Mouse (Mus musculus) small intestine, adult 2 months (tissue): ENCODE measurements at regions not wholly inside any gene's neighbourhood (a gene's known extent, or its start where the extent isn't known, plus 50 kb on each side); places are given as distances from the start of the nearest gene placed in this dataset.

ENCODE experiments used
- H3K27ac ChIP-seq: fragments of 200-500 bp; 2 replicates; pipeline ENCODE4 v1.5.1; 2012; ENCODE audit warnings: low read depth, low read length, control low read depth, inconsistent platforms; ENCODE audit not compliant: insufficient read depth
- H3K27me3 ChIP-seq: fragments of 200-500 bp; 2 replicates; pipeline ENCODE4 v1.6.1; 2012; ENCODE audit warnings: mild to moderate bottlenecking, moderate library complexity, low read length, inconsistent platforms; ENCODE audit not compliant: control insufficient read depth, insufficient read depth
- H3K36me3 ChIP-seq: fragments of 200-500 bp; 2 replicates; pipeline ENCODE4 v1.6.1; 2012; ENCODE audit warnings: mild to moderate bottlenecking, low read length, control low read depth, inconsistent platforms; ENCODE audit not compliant: control insufficient read depth, insufficient read depth
- H3K4me1 ChIP-seq: fragments of 200-500 bp; 2 replicates; pipeline ENCODE4 v1.6.1; 2012; ENCODE audit warnings: low read length, inconsistent platforms, mixed read lengths; ENCODE audit not compliant: control insufficient read depth, insufficient read depth, insufficient read length
- H3K4me3 ChIP-seq: fragments of 200-500 bp; 2 replicates; pipeline ENCODE4 v1.5.1; 2012; ENCODE audit warnings: low read depth, mild to moderate bottlenecking, control low read depth, inconsistent platforms, low read length, moderate library complexity
- CTCF ChIP-seq: fragments of 200-500 bp; IDR thresholded peaks from 2 replicates; pipeline ENCODE4 v1.5.1; 2012; ENCODE audit warnings: low read depth, mild to moderate bottlenecking, control low read depth, inconsistent platforms, low read length, moderate library complexity, mixed read lengths; ENCODE audit not compliant: insufficient replicate concordance, insufficient read length; ENCODE audit errors: extremely low read depth
- POLR2A ChIP-seq: fragments of 200-500 bp; IDR thresholded peaks from 2 replicates; pipeline ENCODE4 v1.6.1; 2012; ENCODE audit warnings: low read depth, mild to moderate bottlenecking, control low read depth, inconsistent platforms, low read length, moderate library complexity
- WGBS: fragments of 180-500 bp; shearing (Covaris S2); methylation state at CpG from one replicate; pipeline ENCODE4 v1.1.7; 2018; 5-methylcytosine and 5-hydroxymethylcytosine counted together

- H3K27me3 ChIP-seq: no peaks in the 10 kb centered on the region
- H3K4me3 ChIP-seq: no peak overlapping the region
- WGBS: 72% methylated on average over 13 of the region's 13 CpGs
- TF ChIP-seq CTCF: no peak
- no peak for TF ChIP-seq POLR2A
- no peaks in the 10 kb centered on the region for H3K4me1 ChIP-seq
- no peaks in the 10 kb centered on the region for H3K36me3 ChIP-seq
- no peak overlapping the region for H3K27ac ChIP-seq
These were observed 87.0 kb downstream of the Cog6 start for GRCm38 (mm10) chr3:52929827-52930605.

- no peak overlapping the region for H3K4me3 ChIP-seq
- TF ChIP-seq POLR2A: no peak
- no peak for TF ChIP-seq CTCF
- H3K36me3 ChIP-seq: no peaks in the 10 kb centered on the region
- no peaks in the 10 kb centered on the region for H3K4me1 ChIP-seq
- H3K27ac ChIP-seq: no peak overlapping the region
- H3K27me3 ChIP-seq: no peaks in the 10 kb centered on the region
- WGBS: 77% methylated on average over 12 of the region's 12 CpGs
These were observed 89.6 kb downstream of the Cog6 start for GRCm38 (mm10) chr3:52927361-52927841.

- Histone ChIP-seq H3K36me3 (no peaks in the 10 kb centered on the region), H3K27ac (no peak overlapping the region), H3K4me1 (no peaks in the 10 kb centered on the region), H3K27me3 (no peaks in the 10 kb centered on the region), H3K4me3 (no peak overlapping the region)
- no peak for TF ChIP-seq POLR2A
- TF ChIP-seq CTCF: no peak
- 88% methylated on average over 3 of the region's 3 CpGs for WGBS
These were observed 90.5 kb downstream of the Cog6 start for GRCm38 (mm10) chr3:52926549-52926948.

GRCm38 (mm10) chr3:52925223-52925622 is 91.8 kb downstream of the Cog6 start:
- TF ChIP-seq CTCF (peak; percentile 60; the same call in 1 of the 2 replicates), POLR2A (no peak)
- H3K27me3 ChIP-seq: no peaks in the 10 kb centered on the region
- 65% methylated on average over 3 of the region's 3 CpGs for WGBS
- no peaks in the 10 kb centered on the region for H3K36me3 ChIP-seq
- no peak overlapping the region for H3K4me3 ChIP-seq
- H3K27ac ChIP-seq: no peak overlapping the region
- no peaks in the 10 kb centered on the region for H3K4me1 ChIP-seq

- no peak overlapping the region for H3K4me3 ChIP-seq
- H3K36me3 ChIP-seq: no peaks in the 10 kb centered on the region
- 70% methylated on average over 2 of the region's 2 CpGs for WGBS
- TF ChIP-seq POLR2A: no peak
- TF ChIP-seq CTCF: no peak
- H3K27ac ChIP-seq: no peak overlapping the region
- H3K4me1 ChIP-seq: no peaks in the 10 kb centered on the region
- no peaks in the 10 kb centered on the region for H3K27me3 ChIP-seq
These were observed 92.4 kb downstream of the Cog6 start for GRCm38 (mm10) chr3:52924631-52925030.

- no peak for TF ChIP-seq CTCF
- no peak for TF ChIP-seq POLR2A
- Histone ChIP-seq H3K4me1 (no peaks in the 10 kb centered on the region), H3K27ac (no peak overlapping the region), H3K36me3 (no peaks in the 10 kb centered on the region), H3K27me3 (no peaks in the 10 kb centered on the region), H3K4me3 (no peak overlapping the region)
- WGBS: 80% methylated on average over 4 of the region's 4 CpGs
These were observed 93.0 kb downstream of the Cog6 start for GRCm38 (mm10) chr3:52923824-52924559.

GRCm38 (mm10) chr3:52922411-52922810 is 94.6 kb downstream of the Cog6 start:
- 63% methylated on average over 8 of the region's 8 CpGs for WGBS
- Histone ChIP-seq H3K27me3 (no peaks in the 10 kb centered on the region), H3K36me3 (no peaks in the 10 kb centered on the region), H3K27ac (no peak overlapping the region), H3K4me3 (no peak overlapping the region), H3K4me1 (no peaks in the 10 kb centered on the region)
- no peak for TF ChIP-seq POLR2A
- TF ChIP-seq CTCF: no peak
